Mouse (Mus musculus): ENCODE data around the gene Iqgap1. TPM values are rescaled to one million over a fixed set of nuclear protein-coding genes. Genes with fewer than 3 reads are reported as not detected.
"Not testable (repeated sequence)": the region's sequence is repeated elsewhere in the genome, so short reads cannot be mapped to it uniquely, and the experiment has no call there.

Gene Iqgap1
- polyA plus RNA-seq, 1 experiment from 2014 or later: 95.3 TPM

DNA sequence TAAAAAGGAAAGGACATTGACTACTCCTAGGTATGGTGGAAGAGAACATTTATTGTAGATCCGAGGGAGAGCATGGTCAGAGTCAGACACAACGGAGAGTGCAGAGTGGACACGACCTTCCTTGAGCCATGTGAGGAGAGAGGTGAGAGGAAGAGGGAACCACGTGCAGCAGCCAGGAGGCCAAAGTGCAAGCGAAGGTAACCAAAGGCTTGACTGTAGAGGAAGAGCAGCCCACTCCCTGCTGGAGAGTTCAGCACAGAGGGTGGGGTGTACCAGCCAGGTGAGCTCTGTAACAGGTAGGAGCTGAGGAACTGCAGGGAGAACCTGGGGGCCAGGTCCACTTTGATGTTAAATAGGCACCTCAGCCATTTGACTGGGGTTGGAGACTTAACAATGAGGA is 16.4 kb upstream of the Iqgap1 start:
- H3K4me1 ChIP-seq: peaks cover 27% of the 10 kb centered on the region
- no peak for ATAC-seq (replicated peaks; ENCODE audit: low FRiP score)
- 69% methylated on average over 5 of the region's 5 CpGs for WGBS
- no peak overlapping the region for H3K4me2 ChIP-seq
- H3K9me3 ChIP-seq (replicated peaks): no peaks in the 10 kb centered on the region
- H3K9ac ChIP-seq: no peak overlapping the region
- no peak overlapping the region for H3K27ac ChIP-seq
- H3K36me3 ChIP-seq: no peaks in the 10 kb centered on the region
- H3K27me3 ChIP-seq: no peaks in the 10 kb centered on the region
- H3K4me3 ChIP-seq (replicated peaks): no peak overlapping the region

DNA sequence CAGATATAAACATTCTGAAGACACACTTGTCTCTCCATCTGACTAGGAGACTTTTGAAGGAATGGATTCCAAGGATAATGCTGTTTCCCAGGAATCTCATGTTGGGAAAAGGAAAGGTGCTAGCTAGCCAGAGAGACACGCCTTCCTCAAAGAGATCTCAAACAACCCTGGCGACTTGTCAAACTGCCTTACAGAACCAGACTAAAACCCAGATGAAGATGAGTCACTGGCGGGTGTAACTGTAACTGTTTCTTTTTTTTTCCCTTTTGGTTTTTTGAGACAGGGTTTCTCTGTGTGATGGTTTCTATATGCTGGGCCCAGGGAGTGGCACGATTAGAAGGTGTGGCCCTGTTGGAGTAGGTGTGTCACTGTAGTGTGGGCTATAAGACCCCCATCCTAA is 15.2 kb upstream of the Iqgap1 start:
- H3K4me2 ChIP-seq: no peak overlapping the region
- 81% methylated on average over 4 of the region's 4 CpGs for WGBS
- no peak for ATAC-seq (replicated peaks; ENCODE audit: low FRiP score)

DNA sequence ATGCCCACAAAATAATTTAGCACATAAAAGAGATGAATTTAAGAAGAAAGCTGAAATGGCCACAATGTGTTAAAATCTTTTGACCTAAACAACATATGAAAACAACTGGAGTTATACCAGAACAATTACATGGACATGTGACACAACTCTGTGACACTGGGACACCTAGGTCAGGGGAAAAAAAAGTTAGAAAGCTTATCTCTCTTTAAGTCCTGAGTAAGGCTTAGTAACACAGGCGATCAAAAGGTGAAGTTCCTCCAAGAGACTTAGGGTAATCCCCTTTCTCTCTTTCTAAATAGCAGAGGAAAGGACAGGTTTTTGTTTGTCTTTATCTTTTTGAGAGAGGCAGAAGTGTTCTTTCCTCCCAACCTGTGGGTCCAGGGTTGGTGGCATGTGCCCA is 14.5 kb upstream of the Iqgap1 start:
- WGBS: 63% methylated on average over 1 of the region's 1 CpGs
- no peak overlapping the region for H3K4me3 ChIP-seq (replicated peaks)
- no peak overlapping the region for H3K4me2 ChIP-seq
- peak overlapping the region; percentile 1; the same call in 1 of the 2 replicates for H3K27ac ChIP-seq
- H3K4me1 ChIP-seq: peaks cover 29% of the 10 kb centered on the region
- no peaks in the 10 kb centered on the region for H3K9me3 ChIP-seq (replicated peaks)
- H3K9ac ChIP-seq: no peak overlapping the region
- H3K36me3 ChIP-seq: no peaks in the 10 kb centered on the region
- no peaks in the 10 kb centered on the region for H3K27me3 ChIP-seq
- ATAC-seq (replicated peaks; ENCODE audit: low FRiP score): no peak

More for the DNA sequence above, 15.2 kb upstream of the Iqgap1 start:
- no peaks in the 10 kb centered on the region for H3K27me3 ChIP-seq
- H3K4me1 ChIP-seq: peaks cover 28% of the 10 kb centered on the region
- H3K36me3 ChIP-seq: no peaks in the 10 kb centered on the region
- H3K27ac ChIP-seq: no peak overlapping the region
- no peak overlapping the region for H3K4me3 ChIP-seq (replicated peaks)
- no peaks in the 10 kb centered on the region for H3K9me3 ChIP-seq (replicated peaks)
- no peak overlapping the region for H3K9ac ChIP-seq

DNA sequence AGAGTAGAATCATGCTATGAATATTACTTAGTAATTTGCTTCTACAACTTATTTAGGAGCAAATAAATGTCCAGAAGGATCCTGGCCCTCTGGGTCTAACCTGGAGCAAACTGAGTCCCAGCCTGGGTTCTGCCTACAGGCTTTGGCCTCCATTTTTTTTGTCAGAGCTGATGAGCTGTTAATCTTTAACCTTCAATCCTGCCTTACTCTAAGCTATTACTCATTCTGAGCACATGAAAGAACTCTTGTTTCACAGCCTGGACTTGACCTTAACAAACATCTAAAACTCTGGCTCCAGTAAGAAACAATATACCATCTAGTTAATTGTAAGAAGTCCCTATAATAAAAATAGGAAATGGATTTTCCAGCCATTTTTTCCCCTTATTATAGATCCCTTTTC is 14.0 kb upstream of the Iqgap1 start:
- Histone ChIP-seq H3K4me3 (replicated peaks) (no peak overlapping the region), H3K9me3 (replicated peaks) (no peaks in the 10 kb centered on the region), H3K4me1 (peaks cover 29% of the 10 kb centered on the region), H3K4me2 (no peak overlapping the region), H3K36me3 (no peaks in the 10 kb centered on the region), H3K27ac (no peak overlapping the region), H3K9ac (no peak overlapping the region), H3K27me3 (no peaks in the 10 kb centered on the region)
- no peak for ATAC-seq (replicated peaks; ENCODE audit: low FRiP score)

DNA sequence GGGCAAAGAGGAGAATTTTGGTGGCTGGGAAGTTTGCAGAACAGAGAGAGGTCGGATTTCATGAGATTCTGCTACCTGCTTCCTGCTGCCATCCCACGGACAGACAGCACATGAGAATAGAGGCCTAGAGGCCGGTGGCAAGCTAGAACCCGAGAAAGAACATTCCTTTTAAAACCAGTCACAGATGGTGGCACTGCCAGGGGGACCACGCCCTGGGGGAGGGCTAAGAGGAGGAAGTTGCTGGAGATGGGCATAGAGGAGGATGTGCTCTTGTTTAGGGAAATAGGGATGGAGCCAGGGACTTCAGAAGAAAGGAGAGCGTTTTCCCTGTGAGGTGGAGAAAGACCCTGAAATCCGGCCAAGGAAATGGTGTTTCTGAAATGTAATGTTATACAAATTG is 12.5 kb upstream of the Iqgap1 start:
- no peak for ATAC-seq (replicated peaks; ENCODE audit: low FRiP score)
- Histone ChIP-seq H3K27me3 (no peaks in the 10 kb centered on the region), H3K4me3 (replicated peaks) (no peak overlapping the region), H3K27ac (peak overlapping the region; percentile 5; the same call in 1 of the 2 replicates), H3K36me3 (no peaks in the 10 kb centered on the region), H3K4me2 (no peak overlapping the region), H3K4me1 (peaks cover 32% of the 10 kb centered on the region), H3K9me3 (replicated peaks) (no peaks in the 10 kb centered on the region), H3K9ac (no peak overlapping the region)
- WGBS: 40% methylated on average over 7 of the region's 7 CpGs

DNA sequence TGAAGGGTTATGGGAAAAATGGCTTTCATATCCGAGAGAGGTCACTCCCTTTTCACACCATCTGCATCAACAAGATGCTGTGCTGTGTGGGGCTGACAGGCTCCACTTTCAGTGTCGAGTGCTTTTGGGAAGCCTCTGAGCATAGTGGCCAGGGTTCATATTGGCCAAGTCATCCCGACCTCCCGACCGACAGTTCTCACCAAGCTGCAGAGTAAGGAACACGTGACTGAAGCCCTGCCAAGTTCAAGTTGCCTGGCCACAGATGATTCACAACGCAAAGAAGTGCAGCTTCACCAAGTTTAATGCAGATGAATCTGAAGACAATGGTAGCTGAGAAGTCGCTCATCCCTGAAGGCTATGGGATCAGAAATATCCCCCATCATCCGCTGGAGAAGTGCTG is 12.0 kb upstream of the Iqgap1 start:
- Histone ChIP-seq H3K27me3 (no peaks in the 10 kb centered on the region), H3K9ac (no peak overlapping the region), H3K36me3 (no peaks in the 10 kb centered on the region), H3K27ac (peak overlapping the region; percentile 5; the same call in 1 of the 2 replicates), H3K4me2 (no peak overlapping the region), H3K9me3 (replicated peaks) (no peaks in the 10 kb centered on the region), H3K4me1 (peaks cover 35% of the 10 kb centered on the region), H3K4me3 (replicated peaks) (no peak overlapping the region)
- WGBS: 47% methylated on average over 9 of the region's 9 CpGs
- no peak for ATAC-seq (replicated peaks; ENCODE audit: low FRiP score)

DNA sequence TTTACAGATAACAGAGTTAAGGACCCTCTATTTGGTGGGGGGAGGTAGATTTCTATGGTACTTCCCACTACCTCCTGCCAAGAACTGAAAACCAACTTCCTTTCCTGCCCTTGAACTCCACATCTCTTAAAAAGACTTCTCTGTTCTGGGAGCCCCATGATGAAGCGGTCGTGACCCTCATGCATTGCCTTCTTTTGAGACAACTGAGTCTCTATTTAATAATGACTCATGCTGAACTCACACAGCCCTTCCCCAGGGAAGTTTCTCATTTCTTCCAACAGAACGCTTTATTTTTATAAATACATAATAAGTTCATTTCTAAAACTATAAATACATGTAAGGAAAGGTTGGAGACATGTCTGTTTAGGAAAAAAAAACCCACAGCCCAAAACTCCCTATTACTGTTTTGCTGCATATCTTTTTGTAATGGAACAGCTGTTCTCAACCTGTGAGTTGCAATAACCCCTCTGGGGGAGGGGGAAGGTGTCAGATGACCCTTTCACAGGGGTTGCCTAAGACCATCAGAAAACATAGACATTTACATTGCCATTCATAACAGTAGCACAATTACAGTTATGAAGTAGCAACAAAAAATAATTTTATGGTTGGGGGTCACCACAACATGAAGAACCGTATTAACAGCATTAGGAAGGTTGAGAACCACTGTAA is 10.3 kb upstream of the Iqgap1 start:
- Histone ChIP-seq H3K4me2 (no peak overlapping the region), H3K9me3 (replicated peaks) (no peaks in the 10 kb centered on the region), H3K4me3 (replicated peaks) (no peak overlapping the region), H3K9ac (no peak overlapping the region), H3K4me1 (peaks cover 39% of the 10 kb centered on the region), H3K36me3 (no peaks in the 10 kb centered on the region), H3K27ac (no peak overlapping the region), H3K27me3 (no peaks in the 10 kb centered on the region)
- 64% methylated on average over 4 of the region's 4 CpGs for WGBS
- ATAC-seq (replicated peaks; ENCODE audit: low FRiP score): no peak

DNA sequence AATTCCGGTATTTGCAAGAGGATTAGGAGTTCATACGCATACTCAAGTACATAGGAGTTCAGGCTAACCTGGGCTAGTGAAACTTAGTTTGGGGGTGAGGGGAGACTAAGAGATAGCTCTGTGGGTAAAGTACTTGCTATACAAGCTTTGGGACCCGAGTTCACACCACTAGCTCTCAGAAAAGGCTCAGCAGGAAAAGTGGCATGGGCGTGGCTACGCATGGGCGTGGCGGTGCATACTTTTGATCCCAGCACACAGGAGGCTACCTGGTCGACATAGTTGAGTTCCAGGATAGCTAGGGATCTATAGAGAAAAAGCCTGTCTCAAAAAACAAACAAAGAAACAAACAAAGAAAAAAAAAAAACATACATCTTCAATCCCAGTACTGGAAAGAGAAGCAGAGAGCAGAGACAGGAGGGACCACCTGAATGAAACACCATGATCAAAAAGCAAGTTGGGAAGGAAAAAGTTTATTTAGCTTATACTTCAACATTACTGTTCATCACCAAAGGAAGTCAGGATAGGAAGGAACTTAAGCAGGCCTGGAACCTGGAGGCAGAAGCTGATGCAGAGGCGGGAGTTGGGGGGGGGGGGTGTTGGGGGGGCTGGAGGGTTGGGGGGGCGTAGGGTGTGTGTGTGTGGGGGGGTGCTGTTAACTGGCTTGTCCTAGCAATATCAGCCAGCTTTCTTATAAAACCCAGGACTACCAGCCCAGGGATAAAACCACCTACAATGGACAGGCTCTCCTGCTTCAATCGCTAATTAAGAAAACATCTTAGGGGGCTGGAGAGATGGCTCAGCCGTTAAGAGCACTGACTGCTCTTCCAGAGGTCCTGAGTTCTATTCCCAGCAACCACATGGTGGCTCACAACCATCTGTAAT is 8.1 kb upstream of the Iqgap1 start:
- Histone ChIP-seq H3K4me2 (no peak overlapping the region), H3K36me3 (no peaks in the 10 kb centered on the region), H3K4me1 (peaks cover 30% of the 10 kb centered on the region), H3K4me3 (replicated peaks) (no peak overlapping the region), H3K9me3 (replicated peaks) (no peaks in the 10 kb centered on the region), H3K27ac (0 out of 2 replicates have a peak overlapping the region, but pooled peaks have one; percentile 15), H3K9ac (no peak overlapping the region), H3K27me3 (no peaks in the 10 kb centered on the region)
- no peak for ATAC-seq (replicated peaks; ENCODE audit: low FRiP score)
- 29% methylated on average over 12 of the region's 12 CpGs for WGBS

DNA sequence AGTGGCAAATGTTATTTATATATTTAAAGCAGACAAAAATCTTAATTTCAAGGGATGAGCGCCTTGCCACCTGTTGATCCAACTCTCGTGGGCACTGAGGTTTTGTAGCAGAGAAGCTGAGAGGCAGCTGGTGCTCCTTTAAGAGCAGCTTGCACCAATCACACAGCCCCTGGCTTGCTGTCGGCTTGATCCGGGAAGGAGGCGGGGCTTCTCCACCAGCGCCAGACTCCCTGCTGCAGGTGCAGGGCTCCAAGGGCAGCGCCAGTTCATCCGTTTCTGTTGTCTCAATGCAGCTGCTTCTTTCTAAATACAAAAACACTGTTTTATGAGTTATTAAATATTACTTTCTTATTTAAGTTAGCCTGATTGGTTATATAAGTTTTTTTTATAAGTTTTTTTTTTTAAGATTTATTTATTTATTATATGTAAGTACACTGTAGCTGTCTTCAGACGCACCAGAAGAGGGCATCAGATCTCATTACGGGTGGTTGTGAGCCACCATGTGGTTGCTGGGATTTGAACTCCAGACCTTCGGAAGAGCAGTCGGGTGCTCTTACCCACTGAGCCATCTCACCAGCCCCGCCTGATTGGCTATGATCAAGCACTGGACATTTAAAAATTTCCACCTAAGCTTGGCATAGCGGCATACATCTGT is 7.3 kb upstream of the Iqgap1 start:
- H3K9ac ChIP-seq; H3K4me3 ChIP-seq (replicated peaks); H3K9me3 ChIP-seq (replicated peaks); H3K36me3 ChIP-seq; H3K27me3 ChIP-seq: not testable (repeated sequence)
- Histone ChIP-seq H3K4me2 (peak overlapping the region; percentile 14), H3K4me1 (peaks cover 28% of the 10 kb centered on the region), H3K27ac (peak overlapping the region; percentile 15; the same call in 1 of the 2 replicates)
- WGBS: 22% methylated on average over 14 of the region's 14 CpGs
- peak; percentile 77 for ATAC-seq (replicated peaks; ENCODE audit: low FRiP score)

DNA sequence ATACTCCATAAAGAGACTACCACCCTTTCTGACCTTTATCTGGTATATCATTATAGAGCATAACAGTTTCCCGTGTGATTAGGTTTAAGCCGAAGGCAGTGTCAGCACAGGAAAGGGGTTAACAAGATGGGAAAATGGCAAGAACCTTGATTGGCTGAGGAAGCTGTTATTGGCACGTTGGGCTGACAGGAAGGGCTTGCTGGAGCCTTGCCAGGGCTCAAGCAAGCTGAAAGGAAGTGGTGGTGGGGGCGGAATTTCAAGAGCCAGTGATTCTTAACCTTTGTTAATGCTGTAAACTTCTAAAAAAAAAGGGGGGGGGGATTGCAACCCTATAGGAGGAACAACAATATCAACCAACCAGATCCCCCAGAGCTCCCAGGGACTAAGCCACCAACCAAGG is 6.4 kb upstream of the Iqgap1 start:
- Histone ChIP-seq H3K27ac (0 out of 2 replicates have a peak overlapping the region, but pooled peaks have one; percentile 22), H3K9me3 (replicated peaks) (no peaks in the 10 kb centered on the region), H3K4me3 (replicated peaks) (no peak overlapping the region), H3K27me3 (no peaks in the 10 kb centered on the region), H3K4me2 (0 out of 2 replicates have a peak overlapping the region, but pooled peaks have one; percentile 9), H3K9ac (no peak overlapping the region), H3K4me1 (peaks cover 22% of the 10 kb centered on the region), H3K36me3 (no peaks in the 10 kb centered on the region)
- ATAC-seq (replicated peaks; ENCODE audit: low FRiP score): no peak
- WGBS: 28% methylated on average over 4 of the region's 4 CpGs

DNA sequence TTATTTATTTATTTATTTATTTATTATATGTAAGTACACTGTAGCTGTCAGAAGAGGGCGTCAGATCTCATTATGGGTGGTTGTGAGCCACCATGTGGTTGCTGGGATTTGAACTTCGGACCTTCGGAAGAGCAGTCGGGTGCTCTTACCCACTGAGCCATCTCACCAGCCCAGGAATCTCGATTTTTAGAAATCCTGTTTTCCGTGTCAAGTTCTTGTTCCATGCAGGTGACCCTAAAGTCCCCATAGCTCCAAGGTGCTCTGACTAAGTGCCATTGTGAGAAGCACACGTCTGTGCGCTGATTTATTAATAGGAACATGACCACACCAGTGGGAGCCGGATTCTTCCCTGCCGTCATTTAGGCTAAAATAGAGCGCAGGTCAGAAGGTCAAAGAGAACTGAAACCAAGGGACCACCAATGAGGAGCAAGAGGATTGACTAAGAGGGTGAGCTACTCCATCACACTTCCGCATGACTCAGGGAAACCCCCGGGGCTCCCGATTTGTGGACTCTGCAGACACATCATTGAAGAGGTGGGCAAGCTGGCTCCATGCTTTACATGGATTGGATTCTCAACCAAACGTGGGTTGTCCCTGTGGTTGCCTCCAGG is 4.5 kb upstream of the Iqgap1 start:
- no peaks in the 10 kb centered on the region for H3K36me3 ChIP-seq
- H3K9ac ChIP-seq: no peak overlapping the region

More for the DNA sequence above, 4.5 kb upstream of the Iqgap1 start:
- H3K4me3 ChIP-seq (replicated peaks): no peak overlapping the region
- H3K27ac ChIP-seq: 0 out of 2 replicates have a peak overlapping the region, but pooled peaks have one; percentile 7
- no peak overlapping the region for H3K4me2 ChIP-seq
- H3K9me3 ChIP-seq (replicated peaks): no peaks in the 10 kb centered on the region
- H3K27me3 ChIP-seq: no peaks in the 10 kb centered on the region
- no peak for ATAC-seq (replicated peaks; ENCODE audit: low FRiP score)
- WGBS: 71% methylated on average over 15 of the region's 15 CpGs
- peaks cover 29% of the 10 kb centered on the region for H3K4me1 ChIP-seq
